30 mouse cellular contexts compared by ENCODE assay signal in the genomic region with DNA sequence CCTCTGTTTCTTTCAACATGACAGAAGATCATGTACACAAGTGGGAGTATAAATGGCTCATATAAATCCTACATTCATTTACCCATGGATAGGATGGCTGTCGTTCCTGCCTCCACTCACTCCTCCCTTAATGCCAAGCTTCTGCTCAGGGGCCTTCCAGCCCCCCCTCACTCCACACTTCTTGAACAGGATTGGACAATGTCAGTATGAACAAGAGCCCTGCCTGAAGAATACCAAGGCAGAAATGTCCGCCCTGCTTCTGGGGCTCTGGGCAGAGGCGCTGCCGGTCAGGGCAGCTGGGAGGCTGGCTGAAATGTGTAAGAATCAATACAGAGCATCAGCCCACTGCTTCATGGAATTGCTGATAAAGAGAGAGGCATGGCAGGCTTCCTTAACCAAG.
A peak's percentile ranks its signal among the peaks of the same experiment; 100 is the strongest.
DNase-seq lines count a peak whose midpoint lies in the region; ATAC-seq and TF ChIP-seq lines count a peak whose summit lies in the region.
"Had no signal": no experiment of that assay in that cellular context is flagged by ENCODE, and none has a peak within 500 bp of the region (broad histone marks: within the 10 kb centered on the region; RNA-seq: fewer than 3 reads in every experiment).

No protein-coding gene starts in this region.

- H3K4me2 ChIP-seq in hindbrain, embryonic 16.5 days (ENCODE audit: low read length): no peak overlapping the region
- no peak overlapping the region for H3K4me2 ChIP-seq in midbrain, embryonic 12.5 days (replicated peaks)
- H3K4me2 ChIP-seq in midbrain, postnatal 0 days (ENCODE audit: low read depth, low read length, poor library complexity, severe bottlenecking): no peak overlapping the region
- H3K4me2 ChIP-seq: embryonic facial prominence, embryonic 15.5 days; forebrain, embryonic 13.5 days; heart, embryonic 13.5 days; limb, embryonic 12.5 days; liver, embryonic 11.5 days; lung, embryonic 15.5 days; neural tube, embryonic 12.5 days; stomach, embryonic 15.5 days had no signal

- DNase-seq in hindbrain, embryonic 10.5 days (ENCODE audit: low spot score): no peak
- DNase-seq in retina, embryonic 14.5 days (ENCODE audit: low spot score): peak; percentile 29
- DNase-seq in retina, postnatal 1 day: no peak
- DNase-seq in midbrain, postnatal 0 days (ENCODE audit: low spot score): peak; percentile 3
- DNase-seq in layer of hippocampus, adult 18-20 months (ENCODE audit: low spot score in 2 of 2): no peak
- no peak for DNase-seq in liver
- DNase-seq: adrenal gland, postnatal 14 days; cerebellum, adult 18-20 months; cerebellum, postnatal 10 days; gastrocnemius, postnatal 14 days; heart, postnatal 10 days; kidney, adult 8-10 months; layer of hippocampus, adult 9-11 months; lung, postnatal 36 days; right cerebral cortex, postnatal 25 days had no signal

- 0 out of 2 replicates have a peak, but pooled peaks cover 4% of the 10 kb centered on the region for H3K4me1 ChIP-seq in hindbrain, embryonic 10.5 days (replicated peaks)
- H3K4me1 ChIP-seq in hindbrain, embryonic 16.5 days (ENCODE audit: control insufficient read depth, insufficient read depth, low read depth, low read length): no peaks in the 10 kb centered on the region
- H3K4me1 ChIP-seq in midbrain, embryonic 12.5 days: no peaks in the 10 kb centered on the region; the same call in 1 of the 2 replicates
- H3K4me1 ChIP-seq in midbrain, postnatal 0 days (ENCODE audit: insufficient read depth, low read length): no peaks in the 10 kb centered on the region; the same call in 1 of the 2 replicates
- H3K4me1 ChIP-seq: embryonic facial prominence, embryonic 10.5 days; embryonic facial prominence, embryonic 15.5 days; forebrain, embryonic 13.5 days; heart, embryonic 13.5 days; limb, embryonic 12.5 days; lung, embryonic 15.5 days; megakaryocyte, embryonic 14.5 days; neural tube, embryonic 12.5 days; stomach, embryonic 15.5 days had no signal

- H3K9me3 ChIP-seq in hindbrain, embryonic 10.5 days: no peaks in the 10 kb centered on the region
- H3K9me3 ChIP-seq in hindbrain, embryonic 16.5 days (ENCODE audit: control insufficient read depth, low read length): no peaks in the 10 kb centered on the region
- no peaks in the 10 kb centered on the region for H3K9me3 ChIP-seq in midbrain, embryonic 12.5 days
- no peaks in the 10 kb centered on the region for H3K9me3 ChIP-seq in midbrain, postnatal 0 days (ENCODE audit: low read length)
- H3K9me3 ChIP-seq: embryonic facial prominence, embryonic 10.5 days; embryonic facial prominence, embryonic 15.5 days; forebrain, embryonic 13.5 days; heart, embryonic 13.5 days; limb, embryonic 12.5 days; lung, embryonic 15.5 days; stomach, embryonic 15.5 days had no signal

- no peak overlapping the region for H3K9ac ChIP-seq in hindbrain, embryonic 16.5 days (ENCODE audit: low read depth, low read length)
- no peak overlapping the region for H3K9ac ChIP-seq in midbrain, embryonic 12.5 days (replicated peaks)
- no peak overlapping the region for H3K9ac ChIP-seq in midbrain, postnatal 0 days (replicated peaks; ENCODE audit: low read length, poor library complexity, severe bottlenecking)
- H3K9ac ChIP-seq: embryonic facial prominence, embryonic 15.5 days; forebrain, embryonic 13.5 days; heart, embryonic 13.5 days; limb, embryonic 12.5 days; lung, embryonic 15.5 days; neural tube, embryonic 12.5 days; stomach, embryonic 15.5 days had no signal

- ATAC-seq in hindbrain, embryonic 16.5 days: no peak
- peak; percentile 56; the same call in 1 of the 2 replicates for ATAC-seq in midbrain, embryonic 12.5 days (ENCODE audit: low FRiP score, low read depth)
- no peak for ATAC-seq in midbrain, postnatal 0 days (ENCODE audit: low FRiP score)
- ATAC-seq: CD4-positive, CD25-positive, alpha-beta regulatory T cell, adult 4 months; forebrain, embryonic 13.5 days; intestine, embryonic 16.5 days had no signal

- peak overlapping the region; percentile 29; the same call in 1 of the 2 replicates for H3K27ac ChIP-seq in hindbrain, embryonic 10.5 days
- no peak overlapping the region for H3K27ac ChIP-seq in hindbrain, embryonic 16.5 days (ENCODE audit: low read depth, low read length)
- H3K27ac ChIP-seq in midbrain, embryonic 12.5 days (replicated peaks): peak overlapping the region; percentile 56
- H3K27ac ChIP-seq in midbrain, postnatal 0 days (ENCODE audit: low read depth, low read length): no peak overlapping the region
- H3K27ac ChIP-seq: embryonic facial prominence, embryonic 10.5 days; embryonic facial prominence, embryonic 15.5 days; forebrain, embryonic 13.5 days; heart, embryonic 13.5 days; kidney, postnatal 0 days; limb, embryonic 12.5 days; lung, embryonic 15.5 days; neural tube, embryonic 12.5 days; stomach, embryonic 15.5 days had no signal

- no peaks in the 10 kb centered on the region for H3K27me3 ChIP-seq in hindbrain, embryonic 10.5 days (ENCODE audit: insufficient read depth, poor library complexity, severe bottlenecking)
- H3K27me3 ChIP-seq in hindbrain, embryonic 16.5 days (replicated peaks; ENCODE audit: control insufficient read depth, insufficient read depth, low read length): no peaks in the 10 kb centered on the region
- no peaks in the 10 kb centered on the region for H3K27me3 ChIP-seq in midbrain, embryonic 12.5 days
- no peaks in the 10 kb centered on the region for H3K27me3 ChIP-seq in midbrain, postnatal 0 days (ENCODE audit: insufficient read depth, low read length)
- H3K27me3 ChIP-seq: embryonic facial prominence, embryonic 15.5 days; forebrain, embryonic 13.5 days; heart, embryonic 13.5 days; limb, embryonic 12.5 days; lung, embryonic 15.5 days; megakaryocyte, embryonic 14.5 days; neural tube, embryonic 12.5 days; stomach, embryonic 15.5 days had no signal

- no peak for TF ChIP-seq CTCF in midbrain, postnatal 0 days (IDR thresholded peaks at IDR 0.05)

- no peaks in the 10 kb centered on the region for H3K36me3 ChIP-seq in hindbrain, embryonic 10.5 days
- no peaks in the 10 kb centered on the region for H3K36me3 ChIP-seq in hindbrain, embryonic 16.5 days (ENCODE audit: control insufficient read depth, insufficient read depth, low read length)
- H3K36me3 ChIP-seq in midbrain, embryonic 12.5 days: no peaks in the 10 kb centered on the region
- H3K36me3 ChIP-seq in midbrain, postnatal 0 days (ENCODE audit: insufficient read depth, low read length): no peaks in the 10 kb centered on the region
- H3K36me3 ChIP-seq: embryonic facial prominence, embryonic 10.5 days; embryonic facial prominence, embryonic 15.5 days; heart, embryonic 13.5 days; limb, embryonic 12.5 days; lung, embryonic 15.5 days; neural tube, embryonic 12.5 days; stomach, embryonic 15.5 days had no signal

- WGBS in hindbrain, embryonic 10.5 days: 79% methylated on average over 4 of the region's 4 CpGs
- 67% methylated on average over 4 of the region's 4 CpGs for WGBS in hindbrain, embryonic 16.5 days
- 70% methylated on average over 4 of the region's 4 CpGs for WGBS in midbrain, embryonic 12.5 days
- WGBS in midbrain, postnatal 0 days: 63% methylated on average over 4 of the region's 4 CpGs

- no peak overlapping the region for H3K4me3 ChIP-seq in hindbrain, embryonic 10.5 days
- H3K4me3 ChIP-seq in hindbrain, embryonic 16.5 days (ENCODE audit: low read length): no peak overlapping the region
- no peak overlapping the region for H3K4me3 ChIP-seq in midbrain, embryonic 12.5 days
- no peak overlapping the region for H3K4me3 ChIP-seq in midbrain, postnatal 0 days (ENCODE audit: low read depth, low read length)
- H3K4me3 ChIP-seq: embryonic facial prominence, embryonic 10.5 days; embryonic facial prominence, embryonic 15.5 days; forebrain, embryonic 13.5 days; heart, embryonic 13.5 days; limb, embryonic 12.5 days; lung, embryonic 15.5 days; megakaryocyte, embryonic 14.5 days; neural tube, embryonic 12.5 days; stomach, embryonic 15.5 days had no signal

Comparison
In these comparisons a context has a peak if more than half of its experiments do, and no peak if none do; other contexts are left out.
1. DNase-seq: peak in retina, embryonic 14.5 days (single experiment) and midbrain, postnatal 0 days (single experiment); none in hindbrain, embryonic 10.5 days (single experiment), retina, postnatal 1 day (single experiment), layer of hippocampus, adult 18-20 months (0 of 2) and liver (single experiment).
2. H3K27ac ChIP-seq: peak in hindbrain, embryonic 10.5 days (single experiment) and midbrain, embryonic 12.5 days (single experiment); none in hindbrain, embryonic 16.5 days (single experiment) and midbrain, postnatal 0 days (single experiment).